16 mouse cellular contexts compared by ENCODE assay signal in the genomic region with DNA sequence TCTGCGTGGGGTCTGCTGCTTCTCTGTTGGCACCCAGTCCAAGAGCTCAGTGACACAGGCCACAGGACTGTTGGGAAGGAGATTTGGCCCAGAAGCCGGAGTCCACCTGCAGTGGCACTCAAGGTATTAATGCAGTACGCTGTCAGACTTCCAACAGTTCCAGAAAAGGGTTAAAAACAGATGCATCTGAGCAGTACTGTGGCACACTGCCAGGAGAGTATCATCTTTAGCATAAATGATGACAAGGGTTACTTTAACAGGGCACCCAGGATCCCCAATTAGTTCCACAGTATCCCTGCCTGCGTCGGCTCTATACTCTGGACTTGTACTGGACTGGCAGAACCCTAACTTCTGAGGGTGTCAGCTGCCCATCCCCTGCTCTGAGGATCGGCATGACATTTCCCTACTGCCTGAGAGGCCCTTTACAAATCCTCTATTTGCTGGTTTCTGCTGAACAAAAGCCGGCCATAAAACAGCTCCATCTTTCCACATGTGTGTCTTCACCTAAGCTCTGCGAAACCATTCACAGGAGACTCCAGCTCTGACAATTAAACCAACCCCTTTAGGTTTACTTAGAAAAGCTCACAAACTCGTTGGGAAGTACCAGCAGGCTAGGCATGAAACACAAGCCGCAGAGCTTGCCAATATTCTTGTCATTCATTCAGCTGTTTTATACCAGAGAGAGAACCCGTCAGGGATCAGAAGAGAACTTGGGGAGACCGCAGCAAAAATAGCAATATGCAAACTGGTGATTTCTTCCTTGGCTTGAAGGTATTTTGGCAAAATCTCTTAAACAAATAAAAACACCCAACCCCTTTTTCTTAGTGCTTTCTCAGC. TPM values are rescaled to one million over a fixed set of nuclear protein-coding genes. Genes with fewer than 3 reads are reported as not detected.
DNase-seq lines count a peak whose midpoint lies in the region; ATAC-seq lines count a peak whose summit lies in the region.
"Had no signal": no experiment of that assay in that cellular context is flagged by ENCODE, and none has a peak within 500 bp of the region (broad histone marks: within the 10 kb centered on the region; RNA-seq: fewer than 3 reads in every experiment).

No protein-coding gene starts in this region.

- peaks cover 34% of the 10 kb centered on the region for H3K4me1 ChIP-seq in forebrain, embryonic 13.5 days
- H3K4me1 ChIP-seq in forebrain, embryonic 10.5 days: peaks cover 12% of the 10 kb centered on the region
- H3K4me1 ChIP-seq in forebrain, embryonic 14.5 days (ENCODE audit: control insufficient read depth, insufficient read depth, low read length): peaks cover 10% of the 10 kb centered on the region; the same call in 1 of the 2 replicates
- H3K4me1 ChIP-seq in neural tube, embryonic 15.5 days: peaks cover 28% of the 10 kb centered on the region
- no peaks in the 10 kb centered on the region for H3K4me1 ChIP-seq in kidney, embryonic 16.5 days (ENCODE audit: insufficient read depth, low read length)
- H3K4me1 ChIP-seq: stomach, embryonic 15.5 days had no signal

- no peaks in the 10 kb centered on the region for H3K9me3 ChIP-seq in forebrain, embryonic 13.5 days (replicated peaks)
- no peaks in the 10 kb centered on the region for H3K9me3 ChIP-seq in forebrain, embryonic 10.5 days
- no peaks in the 10 kb centered on the region for H3K9me3 ChIP-seq in forebrain, embryonic 14.5 days (replicated peaks; ENCODE audit: control insufficient read depth, low read length)
- no peaks in the 10 kb centered on the region for H3K9me3 ChIP-seq in neural tube, embryonic 15.5 days (replicated peaks)
- no peaks in the 10 kb centered on the region for H3K9me3 ChIP-seq in kidney, embryonic 16.5 days (ENCODE audit: low read length)
- H3K9me3 ChIP-seq: kidney, embryonic 15.5 days; stomach, embryonic 15.5 days had no signal

- H3K4me2 ChIP-seq in forebrain, embryonic 13.5 days: peak overlapping the region; percentile 3; the same call in 1 of the 2 replicates
- peak overlapping the region; percentile 14; the same call in 1 of the 2 replicates for H3K4me2 ChIP-seq in forebrain, embryonic 14.5 days (ENCODE audit: low read length)
- H3K4me2 ChIP-seq in neural tube, embryonic 15.5 days: peak overlapping the region; percentile 23
- no peak overlapping the region for H3K4me2 ChIP-seq in kidney, embryonic 16.5 days (replicated peaks; ENCODE audit: low read depth, low read length)
- H3K4me2 ChIP-seq: kidney, embryonic 15.5 days; liver, embryonic 11.5 days; stomach, embryonic 15.5 days had no signal

- no peak overlapping the region for H3K4me3 ChIP-seq in forebrain, embryonic 13.5 days
- no peak overlapping the region for H3K4me3 ChIP-seq in forebrain, embryonic 10.5 days
- no peak overlapping the region for H3K4me3 ChIP-seq in forebrain, embryonic 14.5 days (ENCODE audit: low read depth, low read length)
- no peak overlapping the region for H3K4me3 ChIP-seq in neural tube, embryonic 15.5 days (replicated peaks)
- no peak overlapping the region for H3K4me3 ChIP-seq in kidney, embryonic 16.5 days (ENCODE audit: low read length)
- H3K4me3 ChIP-seq: heart, adult 2 months; kidney, embryonic 15.5 days; myocyte; stomach, embryonic 15.5 days had no signal

- H3K27ac ChIP-seq in forebrain, embryonic 13.5 days: no peak overlapping the region
- H3K27ac ChIP-seq in forebrain, embryonic 10.5 days: no peak overlapping the region
- H3K27ac ChIP-seq in forebrain, embryonic 14.5 days (ENCODE audit: low read depth, low read length): no peak overlapping the region
- H3K27ac ChIP-seq in neural tube, embryonic 15.5 days (replicated peaks): peak overlapping the region; percentile 64
- no peak overlapping the region for H3K27ac ChIP-seq in kidney, embryonic 16.5 days (ENCODE audit: low read length)
- H3K27ac ChIP-seq: kidney, embryonic 15.5 days; stomach, embryonic 15.5 days had no signal

- peak; percentile 42; the same call in 1 of the 2 replicates for ATAC-seq in forebrain, embryonic 13.5 days
- peak; percentile 44; the same call in 1 of the 2 replicates for ATAC-seq in forebrain, embryonic 14.5 days
- ATAC-seq in neural tube, embryonic 15.5 days (ENCODE audit: low FRiP score): peak; percentile 35; the same call in 1 of the 2 replicates
- no peak for ATAC-seq in kidney, embryonic 16.5 days (ENCODE audit: low FRiP score, low TSS enrichment)

- DNase-seq in forebrain, embryonic 10.5 days (ENCODE audit: extremely low spot score, low spot score): no peak
- DNase-seq in right cerebral cortex, postnatal 25 days: peak; percentile 29
- DNase-seq in right cerebral cortex, adult 18-20 months: no peak
- DNase-seq in forebrain, embryonic 14.5 days (ENCODE audit: low spot score): peak; percentile 73
- DNase-seq in heart, adult 11 months: no peak
- DNase-seq: adrenal gland, postnatal 25 days; heart, adult 2 months; heart, postnatal 4 days; lung, postnatal 10 days had no signal

- peak overlapping the region; percentile 5; the same call in 1 of the 2 replicates for H3K9ac ChIP-seq in forebrain, embryonic 13.5 days
- 0 out of 2 replicates have a peak overlapping the region, but pooled peaks have one; percentile 13 for H3K9ac ChIP-seq in forebrain, embryonic 14.5 days (ENCODE audit: low read length)
- H3K9ac ChIP-seq in neural tube, embryonic 15.5 days (replicated peaks): 0 out of 2 replicates have a peak overlapping the region, but pooled peaks have one; percentile 10
- H3K9ac ChIP-seq in kidney, embryonic 16.5 days (replicated peaks; ENCODE audit: low read length): no peak overlapping the region
- H3K9ac ChIP-seq: kidney, embryonic 15.5 days; stomach, embryonic 15.5 days had no signal

- H3K27me3 ChIP-seq in forebrain, embryonic 13.5 days: no peaks in the 10 kb centered on the region
- no peaks in the 10 kb centered on the region for H3K27me3 ChIP-seq in forebrain, embryonic 10.5 days (ENCODE audit: poor library complexity, severe bottlenecking)
- H3K27me3 ChIP-seq in forebrain, embryonic 14.5 days (replicated peaks; ENCODE audit: control insufficient read depth, insufficient read depth, low read length): no peaks in the 10 kb centered on the region
- H3K27me3 ChIP-seq in neural tube, embryonic 15.5 days (replicated peaks): no peaks in the 10 kb centered on the region
- no peaks in the 10 kb centered on the region for H3K27me3 ChIP-seq in kidney, embryonic 16.5 days (ENCODE audit: insufficient read depth, low read length)
- H3K27me3 ChIP-seq: kidney, embryonic 15.5 days; stomach, embryonic 15.5 days had no signal

- H3K36me3 ChIP-seq in forebrain, embryonic 13.5 days (ENCODE audit: poor library complexity, severe bottlenecking): peaks cover 32% of the 10 kb centered on the region
- peaks cover 64% of the 10 kb centered on the region for H3K36me3 ChIP-seq in forebrain, embryonic 10.5 days (replicated peaks)
- H3K36me3 ChIP-seq in forebrain, embryonic 14.5 days (ENCODE audit: control insufficient read depth, insufficient read depth, low read length): peaks cover 24% of the 10 kb centered on the region; the same call in 1 of the 2 replicates
- no peaks in the 10 kb centered on the region; the same call in 1 of the 2 replicates for H3K36me3 ChIP-seq in neural tube, embryonic 15.5 days
- 0 out of 2 replicates have a peak, but pooled peaks cover 3% of the 10 kb centered on the region for H3K36me3 ChIP-seq in kidney, embryonic 16.5 days (ENCODE audit: insufficient read depth, low read length)
- H3K36me3 ChIP-seq: stomach, embryonic 15.5 days had no signal

- 67% methylated on average over 12 of the region's 12 CpGs for WGBS in forebrain, embryonic 13.5 days
- WGBS in forebrain, embryonic 10.5 days: 88% methylated on average over 12 of the region's 12 CpGs
- 64% methylated on average over 12 of the region's 12 CpGs for WGBS in forebrain, embryonic 14.5 days
- 41% methylated on average over 12 of the region's 12 CpGs for WGBS in neural tube, embryonic 15.5 days
- WGBS in kidney, embryonic 16.5 days: 72% methylated on average over 12 of the region's 12 CpGs

RNA-seq across cellular contexts. Expression of gene Satb1, which starts 26.7 kb away (rescaled TPM):
- 34.7 TPM in 2 replicates for polyA plus RNA-seq in forebrain, embryonic 13.5 days (2015; fragmentation: Nextera tagmentation; extraction: Ambion mirVana)
- polyA plus RNA-seq in forebrain, embryonic 10.5 days (2016; fragmentation: Nextera tagmentation; extraction: Ambion mirVana): 17.9 and 19.7 TPM in 2 replicates
- 24.2 and 33.5 TPM in 2 replicates for polyA plus RNA-seq in forebrain, embryonic 14.5 days (2014; fragmentation: Nextera tagmentation; extraction: Ambion mirVana)
- polyA plus RNA-seq in neural tube, embryonic 15.5 days (2015; fragmentation: Nextera tagmentation; extraction: Ambion mirVana): 39.6 and 44.1 TPM in 2 replicates
- 6.7 and 7.5 TPM in 2 replicates for polyA plus RNA-seq in kidney, embryonic 16.5 days (2015; fragmentation: Nextera tagmentation; extraction: Ambion mirVana)

Comparison
In these comparisons a context has a peak if more than half of its experiments do, and no peak if none do; other contexts are left out.
1. DNase-seq: peak in right cerebral cortex, postnatal 25 days (single experiment) and forebrain, embryonic 14.5 days (single experiment); none in forebrain, embryonic 10.5 days (single experiment), right cerebral cortex, adult 18-20 months (single experiment) and heart, adult 11 months (single experiment).